In genomic region chr7:55983107-55983506, GRCm38 (mm10) we compare ENCODE assay signal across 12 mouse cellular contexts.
"Had no signal": no experiment of that assay in that cellular context is flagged by ENCODE, and none has a peak within 500 bp of the region (broad histone marks: within the 10 kb centered on the region; RNA-seq: fewer than 3 reads in every experiment).

No protein-coding gene starts in this region.

- H3K9ac ChIP-seq: lung, embryonic 14.5 days; neural tube, embryonic 12.5 days had no signal

- H3K27ac ChIP-seq: left cerebral cortex, adult 2 months; limb, embryonic 10.5 days; neural tube, embryonic 12.5 days had no signal

- ATAC-seq: hindbrain, embryonic 16.5 days; inflammation-experienced regulatory T-cells, adult 6 months had no signal

- H3K27me3 ChIP-seq: neural tube, embryonic 12.5 days had no signal

- H3K4me3 ChIP-seq: left cerebral cortex, adult 2 months; limb, embryonic 10.5 days; myocyte; neural tube, embryonic 12.5 days had no signal

- DNase-seq: kidney, adult 11 months; kidney, postnatal 10 days; lung, embryonic 14.5 days; midbrain, embryonic 14.5 days; thymus, adult 2 months; thymus, postnatal 25 days had no signal

- H3K4me2 ChIP-seq: lung, embryonic 14.5 days; neural tube, embryonic 12.5 days had no signal

- H3K9me3 ChIP-seq: limb, embryonic 10.5 days; neural tube, embryonic 12.5 days had no signal

- H3K4me1 ChIP-seq: limb, embryonic 10.5 days had no signal
